ENCODE assay signal across 11 mouse cellular contexts in the genomic region with DNA sequence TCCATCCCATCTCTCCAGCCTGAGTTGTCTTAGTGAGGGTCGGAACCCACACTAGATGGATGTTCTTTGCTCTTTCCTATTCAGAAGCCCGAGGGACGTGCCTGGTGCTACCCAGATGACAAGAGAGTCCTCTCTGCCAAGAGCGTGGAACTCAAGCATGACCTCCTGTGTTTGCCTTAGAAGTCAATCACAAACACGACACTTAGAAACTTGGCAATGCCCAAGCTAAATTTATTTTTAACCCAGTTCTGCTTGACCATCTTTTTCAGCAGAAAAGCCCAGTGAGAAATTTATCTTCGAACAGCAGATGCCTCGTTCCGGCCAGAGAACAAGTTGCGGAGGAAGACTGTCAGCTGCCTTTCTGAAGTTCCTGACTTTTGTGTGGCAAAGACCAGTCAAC.
DNase-seq lines count a peak whose midpoint lies in the region; ATAC-seq and TF ChIP-seq lines count a peak whose summit lies in the region.
"Had no signal": no experiment of that assay in that cellular context is flagged by ENCODE, and none has a peak within 500 bp of the region (broad histone marks: within the 10 kb centered on the region; RNA-seq: fewer than 3 reads in every experiment).

No protein-coding gene starts in this region.

- peak overlapping the region; percentile 23; the same call in 1 of the 2 replicates for H3K4me2 ChIP-seq in intestine, embryonic 14.5 days (ENCODE audit: low read length)
- H3K4me2 ChIP-seq in intestine, embryonic 15.5 days (replicated peaks) = no peak overlapping the region
- peak overlapping the region; percentile 45 for H3K4me2 ChIP-seq in heart, embryonic 15.5 days

- no peaks in the 10 kb centered on the region for H3K36me3 ChIP-seq in intestine, embryonic 14.5 days (ENCODE audit: control insufficient read depth, insufficient read depth, low read length)
- H3K36me3 ChIP-seq in intestine, embryonic 15.5 days = no peaks in the 10 kb centered on the region
- no peaks in the 10 kb centered on the region for H3K36me3 ChIP-seq in heart, embryonic 15.5 days
- H3K36me3 ChIP-seq: limb, embryonic 10.5 days had no signal

- peaks cover 29% of the 10 kb centered on the region for H3K4me1 ChIP-seq in intestine, embryonic 14.5 days (replicated peaks; ENCODE audit: control insufficient read depth, insufficient read depth, low read length)
- H3K4me1 ChIP-seq in intestine, embryonic 15.5 days (replicated peaks) = peaks cover 25% of the 10 kb centered on the region
- peaks cover 31% of the 10 kb centered on the region for H3K4me1 ChIP-seq in heart, embryonic 15.5 days (replicated peaks)
- no peaks in the 10 kb centered on the region for H3K4me1 ChIP-seq in cerebellum, adult 2 months (ENCODE audit: control insufficient read depth, insufficient read depth, low read length)

- H3K9me3 ChIP-seq in intestine, embryonic 14.5 days (ENCODE audit: control insufficient read depth, low read length) = no peaks in the 10 kb centered on the region
- H3K9me3 ChIP-seq in intestine, embryonic 15.5 days = no peaks in the 10 kb centered on the region
- H3K9me3 ChIP-seq in heart, embryonic 15.5 days (replicated peaks) = no peaks in the 10 kb centered on the region
- H3K9me3 ChIP-seq: limb, embryonic 10.5 days had no signal

- no peaks in the 10 kb centered on the region for H3K27me3 ChIP-seq in intestine, embryonic 14.5 days (replicated peaks; ENCODE audit: control insufficient read depth, insufficient read depth, low read length)
- H3K27me3 ChIP-seq in intestine, embryonic 15.5 days (replicated peaks) = no peaks in the 10 kb centered on the region
- H3K27me3 ChIP-seq in heart, embryonic 15.5 days = no peaks in the 10 kb centered on the region
- no peaks in the 10 kb centered on the region for H3K27me3 ChIP-seq in cerebellum, adult 2 months (ENCODE audit: control insufficient read depth, insufficient read depth, low read length)

- WGBS in intestine, embryonic 14.5 days = 33% methylated on average over 9 of the region's 9 CpGs
- WGBS in intestine, embryonic 15.5 days = 32% methylated on average over 9 of the region's 9 CpGs
- WGBS in heart, embryonic 15.5 days = 23% methylated on average over 9 of the region's 9 CpGs
- WGBS in cerebellum, adult 2 months = 29% methylated on average over 9 of the region's 9 CpGs

- no peak for TF ChIP-seq POLR2A in cerebellum, adult 2 months (IDR thresholded peaks at IDR 0.05; ENCODE audit: borderline replicate concordance, insufficient read depth, low read length)

- TF ChIP-seq CTCF in cerebellum, adult 2 months (IDR thresholded peaks at IDR 0.05; ENCODE audit: borderline replicate concordance, insufficient read depth, low read depth, low read length) = no peak

- H3K9ac ChIP-seq in intestine, embryonic 14.5 days (ENCODE audit: low read length) = no peak overlapping the region
- no peak overlapping the region for H3K9ac ChIP-seq in intestine, embryonic 15.5 days
- H3K9ac ChIP-seq in heart, embryonic 15.5 days = no peak overlapping the region

- H3K27ac ChIP-seq in intestine, embryonic 14.5 days (ENCODE audit: low read depth) = no peak overlapping the region
- no peak overlapping the region for H3K27ac ChIP-seq in intestine, embryonic 15.5 days
- H3K27ac ChIP-seq in heart, embryonic 15.5 days = peak overlapping the region; percentile 80
- no peak overlapping the region for H3K27ac ChIP-seq in cerebellum, adult 2 months (ENCODE audit: insufficient read depth, low read length)
- H3K27ac ChIP-seq: limb, embryonic 10.5 days had no signal

- no peak for ATAC-seq in intestine, embryonic 14.5 days (replicated peaks; ENCODE audit: low FRiP score, low TSS enrichment, low read depth)
- ATAC-seq in intestine, embryonic 15.5 days = no peak
- ATAC-seq in heart, embryonic 15.5 days (replicated peaks; ENCODE audit: insufficient number of reproducible peaks, insufficient read depth, low FRiP score, low read depth) = 0 out of 2 replicates have a peak, but pooled peaks have one; percentile 61

- H3K4me3 ChIP-seq in intestine, embryonic 14.5 days (ENCODE audit: low read depth, low read length) = no peak overlapping the region
- no peak overlapping the region for H3K4me3 ChIP-seq in intestine, embryonic 15.5 days (replicated peaks)
- peak overlapping the region; percentile 3; the same call in 1 of the 2 replicates for H3K4me3 ChIP-seq in heart, embryonic 15.5 days
- H3K4me3 ChIP-seq in cerebellum, adult 2 months (replicated peaks; ENCODE audit: insufficient read depth, low read depth, low read length) = no peak overlapping the region
- H3K4me3 ChIP-seq: limb, embryonic 10.5 days had no signal

- no peak for DNase-seq in intestine, embryonic 14.5 days (ENCODE audit: low spot score)
- DNase-seq in kidney, adult 9 months = peak; percentile 85
- peak; percentile 38 to 68 for DNase-seq in lung, postnatal 4 days
- no peak for DNase-seq in cerebellum, adult 2 months
- DNase-seq in right cerebral cortex, postnatal 25 days = no peak
- DNase-seq: adrenal gland, adult 8-10 months; cerebellum, adult 9-11 months; thymus, adult 2 months had no signal

Comparison
In these comparisons a context has a peak if more than half of its experiments do, and no peak if none do; other contexts are left out.
1. DNase-seq: peak in kidney, adult 9 months (single experiment) and lung, postnatal 4 days (2 of 2); none in intestine, embryonic 14.5 days (single experiment), cerebellum, adult 2 months (0 of 2) and right cerebral cortex, postnatal 25 days (single experiment).